10 mouse cellular contexts compared by ENCODE assay signal in the genomic region with DNA sequence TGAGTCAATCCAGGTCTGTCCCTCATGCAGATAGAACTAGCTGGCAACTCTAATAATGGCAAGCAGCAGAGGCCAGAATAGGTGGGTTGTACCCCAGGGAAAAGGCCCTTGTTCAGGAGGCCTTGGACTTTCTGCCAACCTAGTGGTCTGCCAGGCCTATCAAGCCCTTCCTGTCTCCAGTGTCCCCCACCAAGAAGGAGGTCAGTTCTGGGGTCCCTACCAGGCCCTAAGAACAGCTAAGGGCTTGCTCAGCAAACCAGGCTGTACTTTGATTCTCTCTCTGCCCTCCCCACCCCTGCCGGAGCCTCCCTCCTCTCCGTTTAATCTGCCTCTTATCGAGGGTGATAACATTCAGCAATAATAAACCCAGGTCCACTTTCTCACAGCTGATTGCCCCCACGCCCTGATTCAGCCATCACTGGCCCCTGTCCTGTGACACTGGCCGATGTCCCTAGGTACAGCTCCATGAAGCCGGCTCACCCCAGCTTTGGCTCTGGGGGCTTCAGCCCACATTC.
"Had no signal": no experiment of that assay in that cellular context is flagged by ENCODE, and none has a peak within 500 bp of the region (broad histone marks: within the 10 kb centered on the region; RNA-seq: fewer than 3 reads in every experiment).

No protein-coding gene starts in this region.

- H3K4me1 ChIP-seq: liver, embryonic 15.5 days had no signal

- ATAC-seq: lung, postnatal 0 days; midbrain, embryonic 13.5 days had no signal

- H3K9me3 ChIP-seq: limb, embryonic 10.5 days; liver, embryonic 15.5 days; midbrain, embryonic 13.5 days had no signal

- DNase-seq: kidney, postnatal 25 days; lung, adult 2 months; lung, postnatal 36 days; right cerebral cortex, postnatal 14 days had no signal

- H3K36me3 ChIP-seq: limb, embryonic 10.5 days; liver, embryonic 15.5 days; midbrain, embryonic 13.5 days had no signal

- H3K27ac ChIP-seq: left cerebral cortex, adult 2 months; limb, embryonic 10.5 days; liver, embryonic 15.5 days; midbrain, embryonic 13.5 days had no signal

- H3K9ac ChIP-seq: liver, embryonic 15.5 days; midbrain, embryonic 13.5 days had no signal

- H3K4me2 ChIP-seq: liver, embryonic 11.5 days; liver, embryonic 15.5 days; midbrain, embryonic 13.5 days had no signal

- H3K4me3 ChIP-seq: left cerebral cortex, adult 2 months; limb, embryonic 10.5 days; liver, embryonic 15.5 days; midbrain, embryonic 13.5 days had no signal
